Mouse (Mus musculus): ENCODE data around the gene Mbnl2. TPM values are rescaled to one million over a fixed set of nuclear protein-coding genes. Genes with fewer than 3 reads are reported as not detected.

Gene Mbnl2
- total and polyA plus RNA-seq, 3 experiments = 5.6 to 8.6 TPM; not detected in 1

DNA sequence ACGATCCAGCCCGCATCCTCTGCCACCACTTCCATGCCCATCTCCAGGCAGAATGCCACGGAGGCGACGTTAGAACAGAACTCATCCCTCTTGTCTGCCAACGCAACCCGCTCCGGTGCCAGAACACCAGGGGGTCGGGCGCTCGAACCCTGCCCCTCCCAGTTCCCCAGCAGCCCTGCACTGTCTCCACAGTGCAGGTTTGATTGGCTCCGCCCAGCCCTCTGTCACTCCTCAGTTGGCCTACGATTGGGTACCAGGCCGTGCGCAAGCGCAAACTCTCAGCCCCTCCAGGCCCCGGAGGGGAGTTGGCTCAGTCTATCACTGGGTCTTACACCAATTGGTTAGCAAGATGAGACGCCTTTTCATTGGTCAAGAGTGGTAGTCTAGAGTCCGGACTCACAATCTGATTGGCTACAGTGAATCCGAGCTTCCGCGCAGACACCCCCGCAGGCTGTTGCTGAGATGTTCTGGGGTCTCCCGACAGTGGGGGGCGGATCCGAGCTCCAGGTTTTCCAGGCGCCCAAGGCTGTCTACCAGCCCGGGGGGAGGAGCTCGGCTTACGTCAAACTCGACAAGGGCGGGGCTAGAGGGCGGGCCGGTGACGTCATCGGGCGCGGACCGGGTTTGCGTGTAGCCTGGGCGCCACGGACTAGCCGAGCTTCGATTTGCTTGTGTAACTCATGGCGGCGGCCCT, 202.0 kb downstream of the Mbnl2 start:
- no peaks in the 10 kb centered on the region for H3K27me3 ChIP-seq (ENCODE audit: control insufficient read depth in 1 of 2, insufficient read depth in 2 of 2, low read length in 2 of 2)
- peaks cover 3% of the 10 kb centered on the region for H3K79me2 ChIP-seq (ENCODE audit: control insufficient read depth, insufficient read depth, low read length, poor library complexity)
- DNase-seq (ENCODE audit: low read depth, low spot score) = peak; percentile 98
- no peaks in the 10 kb centered on the region for H3K9me3 ChIP-seq (replicated peaks; ENCODE audit: insufficient read depth, low read length)
- H3K4me3 ChIP-seq (ENCODE audit: control insufficient read depth in 1 of 2, insufficient read depth in 1 of 2, low read depth in 2 of 2, low read length in 2 of 2) = peak overlapping the region; percentile 59 to 70
- H3K9ac ChIP-seq (ENCODE audit: control insufficient read depth, low read depth, low read length, poor library complexity, severe bottlenecking) = peak overlapping the region; percentile 74
- peak overlapping the region; percentile 71 for H3K27ac ChIP-seq (ENCODE audit: control insufficient read depth, low read depth, low read length)
- H3K4me1 ChIP-seq (ENCODE audit: control insufficient read depth in 1 of 2, insufficient read depth in 2 of 2, low read length in 2 of 2) = no peaks in the 10 kb centered on the region; a peak in 1 of 4 replicates
- no peaks in the 10 kb centered on the region; a peak in 1 of 4 replicates for H3K36me3 ChIP-seq (ENCODE audit: control insufficient read depth in 1 of 2, insufficient read depth in 2 of 2, low read length in 2 of 2)
- no peak for TF ChIP-seq MAX (IDR thresholded peaks at IDR 0.05; ENCODE audit: low read length)
- TF ChIP-seq TBP (IDR thresholded peaks at IDR 0.05; ENCODE audit: low read depth, low read length) = peak; percentile 44; the same call in 1 of the 2 replicates
- peak; percentile 87 for TF ChIP-seq HCFC1 (IDR thresholded peaks at IDR 0.05; ENCODE audit: low read depth, low read length)
- no peak for TF ChIP-seq SMC3 (IDR thresholded peaks at IDR 0.05; ENCODE audit: low read depth, low read length)
- TF ChIP-seq TCF12 (IDR thresholded peaks at IDR 0.05; ENCODE audit: low read depth, low read length) = peak; percentile 58
- TF ChIP-seq JUND (IDR thresholded peaks at IDR 0.05; ENCODE audit: low read depth, low read length) = no peak
- TF ChIP-seq MYB (IDR thresholded peaks at IDR 0.05; ENCODE audit: low read depth, low read length) = no peak
- no peak for TF ChIP-seq BHLHE40 (IDR thresholded peaks at IDR 0.05; ENCODE audit: borderline replicate concordance, low read depth, low read length)
- TF ChIP-seq KAT2A (conservative IDR thresholded peaks at IDR 0.05; ENCODE audit: low read depth, low read length) = no peak; the same call in 1 of the 2 replicates
- TF ChIP-seq MAFK (IDR thresholded peaks at IDR 0.05; ENCODE audit: borderline replicate concordance, low read depth, low read length) = no peak
- no peak for TF ChIP-seq POLR2AphosphoS5 (IDR thresholded peaks at IDR 0.05; ENCODE audit: borderline replicate concordance, low read depth, low read length)
- peak; percentile 64; the same call in 1 of the 2 replicates for TF ChIP-seq GABPA (IDR thresholded peaks at IDR 0.05; ENCODE audit: low read depth, low read length)
- TF ChIP-seq POLR2AphosphoS2 (IDR thresholded peaks at IDR 0.05; ENCODE audit: low read length) = no peak; the same call in 1 of the 2 replicates
- 0 out of 2 replicates have a peak, but pooled peaks have one; percentile 13 for TF ChIP-seq UBTF (IDR thresholded peaks at IDR 0.05; ENCODE audit: borderline replicate concordance, insufficient read depth, low read depth, low read length)
- TF ChIP-seq ELF1 (IDR thresholded peaks at IDR 0.05; ENCODE audit: low read depth, low read length) = peak; percentile 47; the same call in 1 of the 2 replicates
- no peak for TF ChIP-seq MYC (IDR thresholded peaks at IDR 0.05; ENCODE audit: low read depth, low read length)
- TF ChIP-seq MEF2A (IDR thresholded peaks at IDR 0.05; ENCODE audit: extremely low read depth, insufficient replicate concordance, low read depth, low read length, poor library complexity, severe bottlenecking) = no peak
- TF ChIP-seq CHD1 (IDR thresholded peaks at IDR 0.05; ENCODE audit: low read depth, low read length) = no peak
- no peak for TF ChIP-seq USF1 (IDR thresholded peaks at IDR 0.05; ENCODE audit: low read depth, low read length)
- no peak; the same call in none of the 2 replicates for TF ChIP-seq MXI1 (IDR thresholded peaks at IDR 0.05; ENCODE audit: low read depth, low read length)
- peak; percentile 99 for TF ChIP-seq MAZ (IDR thresholded peaks at IDR 0.05; ENCODE audit: low read depth, low read length)
- no peak for TF ChIP-seq CHD2 (IDR thresholded peaks at IDR 0.05; ENCODE audit: low read length)
- peak; percentile 68; the same call in 1 of the 2 replicates for TF ChIP-seq ETS1 (IDR thresholded peaks at IDR 0.05; ENCODE audit: low read depth, low read length)
- TF ChIP-seq ZC3H11A (IDR thresholded peaks at IDR 0.05; ENCODE audit: low read depth, low read length) = no peak
- no peak for TF ChIP-seq EP300 (IDR thresholded peaks at IDR 0.05; ENCODE audit: low read depth in 1 of 2, low read length in 2 of 2)
- TF ChIP-seq RAD21 (IDR thresholded peaks at IDR 0.05; ENCODE audit: low read depth, low read length) = no peak
- peak; percentile 69 to 71 for TF ChIP-seq POLR2A (IDR thresholded peaks at IDR 0.05; ENCODE audit: control insufficient read depth in 1 of 2, insufficient read depth in 1 of 2, low read depth in 1 of 2, low read length in 2 of 2, poor library complexity in 1 of 2)
- no peak for TF ChIP-seq ZKSCAN1 (IDR thresholded peaks at IDR 0.05; ENCODE audit: low read depth, low read length)
- peak; percentile 90 for TF ChIP-seq NRF1 (IDR thresholded peaks at IDR 0.05; ENCODE audit: insufficient read depth, low read depth, low read length, poor library complexity, severe bottlenecking)
- no peak for TF ChIP-seq ZNF384 (IDR thresholded peaks at IDR 0.05; ENCODE audit: low read depth, low read length)
- TF ChIP-seq USF2 (IDR thresholded peaks at IDR 0.05; ENCODE audit: borderline replicate concordance in 1 of 2, insufficient read depth in 1 of 2, low read depth in 1 of 2, low read length in 2 of 2) = no peak
- TF ChIP-seq NELFE (IDR thresholded peaks at IDR 0.05; ENCODE audit: low read depth, low read length) = peak; percentile 77
- TF ChIP-seq RCOR1 (IDR thresholded peaks at IDR 0.05; ENCODE audit: low read depth, low read length) = no peak
- no peak for TF ChIP-seq E2F4 (IDR thresholded peaks at IDR 0.05; ENCODE audit: borderline replicate concordance, low read depth, low read length)
- no peak for TF ChIP-seq TAL1 (IDR thresholded peaks at IDR 0.05; ENCODE audit: low read length)
- TF ChIP-seq CTCF (IDR thresholded peaks at IDR 0.05 in 2 of 3, conservative IDR thresholded peaks at IDR 0.05 in 1 of 3; ENCODE audit: control insufficient read depth in 1 of 3, insufficient read depth in 1 of 3, low read depth in 2 of 3, low read length in 3 of 3, poor library complexity in 1 of 3, severe bottlenecking in 1 of 3) = no peak

Measured in MEL (cell line).